ENCODE assay signal across 23 mouse cellular contexts in genomic region chr5:88835958-88836357, GRCm38 (mm10).
"Had no signal": no experiment of that assay in that cellular context is flagged by ENCODE, and none has a peak within 500 bp of the region (broad histone marks: within the 10 kb centered on the region; RNA-seq: fewer than 3 reads in every experiment).

No protein-coding gene starts in this region.

- H3K27me3 ChIP-seq: heart, embryonic 12.5 days; hindbrain, embryonic 12.5 days; intestine, embryonic 15.5 days; limb, embryonic 13.5 days had no signal

- H3K4me3 ChIP-seq: gastrocnemius, adult 2 months; heart, embryonic 10.5 days; heart, embryonic 12.5 days; hindbrain, embryonic 10.5 days; hindbrain, embryonic 12.5 days; intestine, embryonic 15.5 days; layer of hippocampus, adult 2 months; limb, embryonic 13.5 days had no signal

- H3K27ac ChIP-seq: gastrocnemius, adult 2 months; heart, embryonic 10.5 days; hindbrain, embryonic 10.5 days; hindbrain, embryonic 12.5 days; hindbrain, embryonic 14.5 days; intestine, embryonic 15.5 days; layer of hippocampus, adult 2 months; limb, embryonic 13.5 days had no signal

- H3K9me3 ChIP-seq: heart, embryonic 10.5 days; heart, embryonic 12.5 days; hindbrain, embryonic 10.5 days; hindbrain, embryonic 12.5 days; intestine, embryonic 15.5 days; limb, embryonic 13.5 days had no signal

- H3K36me3 ChIP-seq: heart, embryonic 10.5 days; heart, embryonic 12.5 days; hindbrain, embryonic 10.5 days; hindbrain, embryonic 12.5 days; intestine, embryonic 15.5 days; limb, embryonic 13.5 days had no signal

- H3K4me2 ChIP-seq: heart, embryonic 12.5 days; hindbrain, embryonic 12.5 days; hindbrain, embryonic 14.5 days; intestine, embryonic 15.5 days; limb, embryonic 13.5 days had no signal

- H3K4me1 ChIP-seq: hindbrain, embryonic 10.5 days; hindbrain, embryonic 12.5 days; intestine, embryonic 15.5 days; limb, embryonic 13.5 days had no signal

- ATAC-seq: forebrain, embryonic 16.5 days; hindbrain, embryonic 16.5 days; inflammation-experienced regulatory T-cells, adult 6 months had no signal

- H3K9ac ChIP-seq: heart, embryonic 12.5 days; hindbrain, embryonic 12.5 days; hindbrain, embryonic 14.5 days; intestine, embryonic 15.5 days; limb, embryonic 13.5 days had no signal

- DNase-seq: gastrocnemius, adult 2 months; gastrocnemius, postnatal 10 days; gastrocnemius, postnatal 25 days; heart, adult 18-20 months; heart, postnatal 10 days; heart, postnatal 4 days; kidney, adult 18-20 months; kidney, adult 8-10 months; kidney, postnatal 10 days; kidney, postnatal 25 days; kidney, postnatal 4 days; left cerebral cortex, postnatal 4 days had no signal
